Mouse (Mus musculus): Measurements from ENCODE around the gene Actr2.

DNA sequence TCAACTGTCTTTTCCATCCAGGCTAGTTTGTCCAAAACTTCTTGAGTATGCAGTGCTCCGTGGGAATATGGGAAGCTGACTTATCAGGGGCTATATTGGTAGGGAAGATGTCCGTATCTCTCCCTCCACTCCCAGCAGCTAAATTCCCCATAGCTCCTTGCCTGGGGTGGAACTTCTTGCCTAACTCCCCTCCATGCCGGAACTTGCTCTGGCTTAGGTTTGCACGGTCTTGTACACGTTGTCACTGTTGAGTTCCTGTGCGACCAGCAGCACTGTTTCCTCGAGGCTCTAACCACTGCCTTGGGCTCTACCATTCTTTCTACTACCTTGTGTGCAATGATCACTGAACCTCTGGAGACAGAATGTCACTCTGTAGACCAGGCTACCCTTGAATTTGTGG, 4.6 kb downstream of the Actr2 start:
- TF ChIP-seq CTCF (IDR thresholded peaks at IDR 0.05), result no peak
- TF ChIP-seq POLR2A (IDR thresholded peaks at IDR 0.05; ENCODE audit: insufficient read depth, low read depth, low read length), result no peak
